Mouse (Mus musculus) monocyte, adult 2 months (primary cell): ENCODE data around the gene Foxf1.

ENCODE experiments used
- DNase-seq, 2 experiments: peaks; one replicate each; pipeline ENCODE4 v3.0.0; 2022; ENCODE audit warnings: low spot score in 2 of 2, low read depth in 1 of 2

Foxf1 gene

GRCm38 (mm10) chr8:121084210-121084951, at the start of gene Foxf1:
Gene Foxf1 (plus strand): TSS chr8:121084386.
- DNase-seq = no peak

GRCm38 (mm10) chr8:121035611-121036010, 48.6 kb upstream of the Foxf1 start:
- no peak for DNase-seq

GRCm38 (mm10) chr8:121043719-121044440, 40.3 kb upstream of the Foxf1 start:
- no peak for DNase-seq

- DNase-seq = no peak
These were observed 36.7 kb upstream of the Foxf1 start for GRCm38 (mm10) chr8:121047441-121047840.

- DNase-seq = no peak
These were observed 26.1 kb upstream of the Foxf1 start for GRCm38 (mm10) chr8:121058081-121058480.

GRCm38 (mm10) chr8:121059098-121059497, 25.1 kb upstream of the Foxf1 start:
- DNase-seq = no peak

DNA sequence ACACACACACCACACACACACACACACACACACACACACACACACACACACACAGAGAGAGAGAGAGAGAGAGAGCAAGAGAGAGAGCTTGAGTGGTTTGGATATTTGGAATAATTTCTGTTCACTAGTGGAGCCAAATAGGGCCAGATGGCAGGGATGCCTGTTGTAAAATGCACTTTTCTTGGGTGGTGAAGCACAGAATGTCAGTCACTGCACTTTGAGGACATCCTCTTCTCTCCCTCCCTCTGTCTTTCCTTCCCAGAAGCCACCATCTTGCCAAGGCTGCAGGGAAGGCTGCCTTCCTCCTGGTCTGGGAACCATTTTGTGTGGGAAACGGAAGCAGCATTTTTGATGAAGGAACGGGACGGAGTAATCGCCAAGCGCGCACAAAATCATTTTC, 21.7 kb upstream of the Foxf1 start:
- no peak for DNase-seq

- no peak for DNase-seq
These were observed 20.5 kb upstream of the Foxf1 start for GRCm38 (mm10) chr8:121063649-121064048.

- no peak for DNase-seq
These were observed 12.7 kb upstream of the Foxf1 start for GRCm38 (mm10) chr8:121071454-121071853.

- no peak for DNase-seq
These were observed 11.6 kb upstream of the Foxf1 start for GRCm38 (mm10) chr8:121072406-121073130.

DNA sequence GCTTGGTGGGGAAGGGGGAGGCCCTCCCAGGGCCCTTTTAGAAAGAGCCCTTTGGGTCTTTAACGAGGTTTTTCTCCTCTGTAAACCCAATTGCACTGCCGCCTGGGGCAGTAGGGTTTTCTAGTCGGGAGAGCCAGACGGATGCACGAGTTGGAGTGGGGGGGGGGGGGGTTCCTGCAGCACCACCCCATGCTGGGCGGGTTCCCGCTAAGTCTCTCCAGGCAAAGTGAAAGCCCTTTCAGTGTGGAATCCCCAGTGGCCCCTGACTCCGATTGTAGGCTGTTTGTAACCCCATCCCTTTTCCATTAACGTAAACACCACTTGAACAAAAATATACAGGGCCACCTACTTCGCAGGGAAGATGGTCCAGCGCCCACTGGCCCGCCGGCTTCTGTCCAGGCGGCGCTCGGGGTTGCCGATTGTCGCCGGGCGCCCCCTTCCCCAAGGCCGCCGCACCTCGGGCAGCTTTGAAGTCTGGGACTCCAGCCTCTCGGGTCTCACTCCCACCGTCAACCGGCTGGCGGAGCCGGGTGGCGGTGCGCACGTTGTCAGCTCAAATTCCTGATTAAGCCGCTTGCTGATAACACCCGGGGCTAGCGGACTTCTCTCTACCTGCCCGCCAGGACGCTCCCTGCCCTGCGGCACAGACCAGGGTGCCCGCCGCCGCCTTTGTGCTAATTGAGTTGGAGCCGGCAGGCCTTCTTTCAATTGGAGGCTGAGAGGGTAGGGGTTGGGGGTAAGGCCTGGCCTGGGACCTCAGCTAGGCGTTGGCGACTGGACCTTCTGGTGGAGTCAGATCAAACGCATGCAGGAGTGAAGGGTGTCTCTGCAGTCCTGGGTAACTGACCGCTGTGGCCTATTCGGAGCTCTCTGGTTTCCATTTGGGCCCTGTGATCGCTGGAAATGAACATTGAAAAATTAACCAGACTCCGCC, 10.7 kb upstream of the Foxf1 start:
- DNase-seq = no peak

GRCm38 (mm10) chr8:121074108-121074847, 9.9 kb upstream of the Foxf1 start:
- DNase-seq = no peak

DNA sequence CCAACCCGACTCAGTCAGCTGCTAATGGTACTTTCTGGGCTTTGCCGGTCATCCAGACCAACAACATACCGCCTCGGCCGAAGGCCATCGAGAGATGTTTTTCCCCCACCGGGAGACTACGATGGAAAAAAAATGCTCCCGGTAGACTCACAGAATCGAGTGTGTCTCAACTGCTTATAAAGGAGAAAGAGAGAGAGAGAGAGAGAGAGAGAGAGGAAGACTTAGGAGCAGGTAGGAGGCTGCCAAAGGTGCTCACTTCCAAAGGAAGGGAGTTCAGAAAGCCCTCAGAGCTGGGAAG, 9.4 kb upstream of the Foxf1 start:
- DNase-seq = no peak

- DNase-seq = no peak
These were observed 8.2 kb upstream of the Foxf1 start for GRCm38 (mm10) chr8:121075936-121076335.

DNA sequence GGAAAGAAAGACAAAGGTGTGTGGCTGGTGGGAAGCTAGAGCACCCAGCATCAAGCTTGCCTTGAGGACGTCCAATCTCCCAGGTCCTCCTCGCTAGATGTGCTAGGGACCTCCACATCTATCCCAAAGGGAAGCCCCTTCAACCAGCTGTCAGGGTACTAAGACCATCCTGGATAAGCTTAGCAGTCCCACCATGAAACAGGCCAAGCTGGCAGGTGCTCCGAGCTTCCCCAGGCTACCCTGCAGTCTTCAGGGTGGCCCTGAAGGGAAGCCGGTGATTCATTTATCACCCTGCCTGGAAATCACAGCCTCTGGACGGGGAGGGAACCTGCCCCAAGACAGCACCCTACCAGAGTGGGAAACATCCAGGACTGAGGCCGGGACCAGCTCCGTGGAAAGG, 7.6 kb upstream of the Foxf1 start:
- DNase-seq = no peak

DNA sequence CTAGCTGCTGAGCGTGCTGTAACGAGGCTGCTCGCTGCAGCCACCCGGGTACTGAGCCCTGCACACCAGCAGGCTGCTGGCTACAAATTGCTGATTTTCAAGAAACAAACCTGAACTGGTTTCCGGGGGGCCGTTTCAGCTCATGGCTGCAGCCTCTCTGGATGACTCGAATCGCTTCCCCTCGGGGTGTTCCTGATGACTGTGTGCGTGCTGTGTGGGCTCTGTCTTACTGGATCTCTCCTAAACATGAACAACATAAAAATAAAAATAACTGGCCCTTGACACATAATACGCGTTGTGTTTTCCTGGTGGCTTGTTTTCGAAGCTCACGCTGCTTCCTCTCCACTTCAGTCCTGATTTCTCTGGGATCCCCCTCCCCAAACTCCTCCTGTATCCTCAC, 5.5 kb upstream of the Foxf1 start:
- DNase-seq = no peak

GRCm38 (mm10) chr8:121079201-121079600, 5.0 kb upstream of the Foxf1 start:
- DNase-seq = no peak

GRCm38 (mm10) chr8:121079944-121080343, 4.2 kb upstream of the Foxf1 start:
- no peak for DNase-seq

DNA sequence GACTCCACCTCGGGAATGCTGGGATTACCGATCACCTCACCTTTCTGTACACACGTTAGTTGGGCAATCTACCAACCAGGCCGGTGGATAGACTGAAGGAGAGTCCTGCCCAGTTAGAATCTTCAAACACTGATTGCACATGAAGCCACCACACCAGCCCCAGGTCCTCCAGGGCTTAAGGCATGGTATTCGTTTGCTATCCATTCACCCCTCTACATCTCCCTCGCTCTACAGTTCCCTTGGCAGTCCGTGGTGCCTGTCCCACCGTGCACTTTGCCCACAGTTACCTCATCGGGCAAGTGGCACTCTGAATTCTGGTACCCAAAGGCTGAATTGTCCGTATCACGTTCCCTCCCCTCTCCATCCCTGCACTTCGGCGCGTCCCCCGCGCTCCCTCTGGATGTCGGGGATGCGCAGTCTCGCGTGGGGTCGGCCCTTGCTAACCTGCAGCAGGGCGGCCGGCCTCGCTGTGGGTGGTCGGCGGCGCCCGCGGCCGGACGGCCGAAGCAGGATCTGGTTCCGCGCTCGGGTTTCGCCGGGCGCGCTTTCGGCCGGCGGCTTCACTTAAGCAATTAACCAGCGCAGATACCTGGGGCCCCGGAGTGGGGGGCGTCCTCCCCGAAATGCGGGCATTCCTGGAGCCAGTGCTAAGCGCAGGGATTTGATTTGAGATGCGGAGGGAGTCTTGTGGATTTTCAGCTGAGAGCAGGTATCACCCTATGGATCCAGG, 3.7 kb upstream of the Foxf1 start:
- no peak for DNase-seq

DNA sequence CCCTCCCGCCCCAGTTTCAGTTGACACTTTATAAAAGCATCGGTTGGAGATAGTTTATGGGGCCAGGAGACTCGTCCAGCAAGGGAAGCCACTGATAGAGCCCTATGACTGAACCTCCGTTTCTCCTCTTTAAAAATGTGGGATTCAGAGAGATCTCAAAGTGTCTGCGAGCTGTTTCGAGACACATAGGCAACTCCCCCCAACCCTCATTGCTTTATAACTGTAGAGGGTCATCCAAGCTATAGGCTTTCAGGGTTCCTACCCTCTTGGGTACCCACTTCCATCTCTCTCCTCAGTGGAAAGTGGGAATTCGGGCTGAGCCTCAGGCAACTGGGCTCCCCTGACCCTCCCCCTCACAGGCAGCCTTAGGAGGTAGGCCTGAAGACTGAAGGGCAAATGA, 2.8 kb upstream of the Foxf1 start:
- no peak for DNase-seq
